ENCODE assay signal across 18 mouse cellular contexts in the genomic region with DNA sequence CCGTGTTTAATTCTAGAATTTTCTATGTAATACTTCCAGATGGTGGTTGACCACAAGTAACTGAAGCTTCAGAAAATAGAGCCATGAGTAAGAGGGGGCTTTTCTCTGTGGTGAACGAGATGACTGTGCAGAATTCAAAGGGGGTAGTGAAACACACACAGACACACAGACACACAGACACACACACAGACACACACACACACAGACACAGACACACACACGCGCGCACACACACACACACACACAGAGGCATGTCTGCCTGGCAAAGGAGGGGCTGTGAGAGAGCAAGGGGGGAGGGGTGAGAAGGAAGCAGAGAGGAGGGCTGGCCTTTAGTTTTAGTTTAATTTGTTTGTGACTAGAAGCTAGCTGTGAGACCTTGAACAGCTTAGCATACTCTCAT. TPM values are rescaled to one million over a fixed set of nuclear protein-coding genes. Genes with fewer than 3 reads are reported as not detected.
DNase-seq lines count a peak whose midpoint lies in the region; ATAC-seq and TF ChIP-seq lines count a peak whose summit lies in the region.
"Had no signal": no experiment of that assay in that cellular context is flagged by ENCODE, and none has a peak within 500 bp of the region (broad histone marks: within the 10 kb centered on the region; RNA-seq: fewer than 3 reads in every experiment).

No protein-coding gene starts in this region.

- ATAC-seq in liver, embryonic 12.5 days: peak; percentile 33; the same call in 1 of the 2 replicates
- ATAC-seq in hindbrain, embryonic 14.5 days (ENCODE audit: low FRiP score): no peak
- ATAC-seq: activated CD4-positive, CD25-positive, alpha-beta regulatory T cell, adult 4 months had no signal

- no peaks in the 10 kb centered on the region for H3K9me3 ChIP-seq in liver, embryonic 12.5 days (replicated peaks)
- no peaks in the 10 kb centered on the region for H3K9me3 ChIP-seq in hindbrain, embryonic 14.5 days (ENCODE audit: control insufficient read depth, low read length)
- H3K9me3 ChIP-seq: hindbrain, embryonic 13.5 days had no signal

- peak overlapping the region; percentile 29 for H3K4me3 ChIP-seq in bone marrow, adult 2 months (replicated peaks; ENCODE audit: control insufficient read depth, low read depth, low read length)
- H3K4me3 ChIP-seq in liver, embryonic 12.5 days: no peak overlapping the region
- H3K4me3 ChIP-seq in hindbrain, embryonic 14.5 days (replicated peaks; ENCODE audit: low read length): no peak overlapping the region
- H3K4me3 ChIP-seq: hindbrain, embryonic 13.5 days had no signal

- peak overlapping the region; percentile 59 for H3K27ac ChIP-seq in bone marrow, adult 2 months (ENCODE audit: control insufficient read depth, insufficient read depth, low read depth, low read length, poor library complexity)
- no peak overlapping the region for H3K27ac ChIP-seq in liver, embryonic 12.5 days
- H3K27ac ChIP-seq in hindbrain, embryonic 14.5 days: no peak overlapping the region
- H3K27ac ChIP-seq: hindbrain, embryonic 13.5 days had no signal

- peak; percentile 27 for DNase-seq in thymus, postnatal 0 days (ENCODE audit: low spot score)
- DNase-seq in thymus, adult 18-20 months: no peak
- peak; percentile 51 for DNase-seq in natural killer cell, adult 2 months (ENCODE audit: low spot score in 2 of 2)
- no peak for DNase-seq in cerebellum, postnatal 25 days
- DNase-seq in hindbrain, embryonic 14.5 days (ENCODE audit: low spot score): no peak
- no peak for DNase-seq in adrenal gland, adult 2 months
- DNase-seq: cerebellum, postnatal 14 days; lung, postnatal 4 days; thymus, postnatal 36 days had no signal

- no peak overlapping the region for H3K9ac ChIP-seq in liver, embryonic 12.5 days
- H3K9ac ChIP-seq in hindbrain, embryonic 14.5 days: no peak overlapping the region
- H3K9ac ChIP-seq: hindbrain, embryonic 13.5 days had no signal

- H3K27me3 ChIP-seq in liver, embryonic 12.5 days (replicated peaks): no peaks in the 10 kb centered on the region
- no peaks in the 10 kb centered on the region for H3K27me3 ChIP-seq in hindbrain, embryonic 14.5 days (ENCODE audit: control insufficient read depth, insufficient read depth, low read length)
- H3K27me3 ChIP-seq: hindbrain, embryonic 13.5 days had no signal

- 3% methylated on average over 5 of the region's 5 CpGs for WGBS in bone marrow, adult 2 months
- 36% methylated on average over 5 of the region's 5 CpGs for WGBS in liver, embryonic 12.5 days (ENCODE audit: insufficient replicate concordance)
- WGBS in hindbrain, embryonic 14.5 days: 94% methylated on average over 5 of the region's 5 CpGs

- H3K4me2 ChIP-seq in liver, embryonic 12.5 days: 0 out of 2 replicates have a peak overlapping the region, but pooled peaks have one; percentile 6
- H3K4me2 ChIP-seq in hindbrain, embryonic 14.5 days (replicated peaks): no peak overlapping the region
- H3K4me2 ChIP-seq: heart, embryonic 11.5 days; hindbrain, embryonic 13.5 days had no signal

- peaks cover 5% of the 10 kb centered on the region for H3K4me1 ChIP-seq in bone marrow, adult 2 months (ENCODE audit: control insufficient read depth, insufficient read depth, low read length)
- H3K4me1 ChIP-seq in liver, embryonic 12.5 days: peaks cover 38% of the 10 kb centered on the region
- no peaks in the 10 kb centered on the region for H3K4me1 ChIP-seq in hindbrain, embryonic 14.5 days (replicated peaks; ENCODE audit: control insufficient read depth, insufficient read depth, low read length)
- H3K4me1 ChIP-seq: hindbrain, embryonic 13.5 days had no signal

- H3K36me3 ChIP-seq in liver, embryonic 12.5 days: no peaks in the 10 kb centered on the region
- H3K36me3 ChIP-seq in hindbrain, embryonic 14.5 days (replicated peaks; ENCODE audit: control insufficient read depth, insufficient read depth): no peaks in the 10 kb centered on the region
- H3K36me3 ChIP-seq: hindbrain, embryonic 13.5 days had no signal

- no peak for TF ChIP-seq CTCF in bone marrow, adult 2 months (IDR thresholded peaks at IDR 0.05; ENCODE audit: control insufficient read depth, insufficient read depth, low read length)

- TF ChIP-seq POLR2A in bone marrow, adult 2 months (IDR thresholded peaks at IDR 0.05; ENCODE audit: borderline replicate concordance, control insufficient read depth, low read depth, low read length): no peak

RNA-seq across cellular contexts. Expression of gene Glipr1, which starts 1.9 kb away (rescaled TPM):
- 28.3 and 30.4 TPM in 2 replicates for polyA plus RNA-seq in thymus, postnatal 0 days (2015; fragmentation: Nextera tagmentation; extraction: Ambion mirVana)
- 39.6 and 115 TPM in 2 replicates for polyA plus RNA-seq in bone marrow, adult 2 months (2011; ENCODE audit: insufficient read depth, insufficient read length, low replicate concordance, missing spikeins)
- polyA plus RNA-seq in liver, embryonic 12.5 days (2016; fragmentation: Nextera tagmentation; extraction: Ambion mirVana): 6.3 and 6.9 TPM in 2 replicates
- polyA plus RNA-seq in hindbrain, embryonic 14.5 days (2014; fragmentation: Nextera tagmentation; extraction: Ambion mirVana): 1.0 and 1.1 TPM in 2 replicates
- total RNA-seq in adrenal gland, adult 2 months (2021): 1 to 10 TPM; 2.9 to 4.6 TPM
- 0.32 and 0.67 TPM in 2 replicates for polyA plus RNA-seq in adrenal gland, adult 2 months (2012; rRNA removed)

RNA-seq across cellular contexts. Expression of gene Krr1, which starts 28.1 kb away (rescaled TPM):
- polyA plus RNA-seq in thymus, postnatal 0 days (2015; fragmentation: Nextera tagmentation; extraction: Ambion mirVana): 41.4 and 45.0 TPM in 2 replicates
- polyA plus RNA-seq in bone marrow, adult 2 months (2011; ENCODE audit: insufficient read depth, insufficient read length, low replicate concordance, missing spikeins): 11.3 and 24.0 TPM in 2 replicates
- polyA plus RNA-seq in liver, embryonic 12.5 days (2016; fragmentation: Nextera tagmentation; extraction: Ambion mirVana): 37.1 and 40.0 TPM in 2 replicates
- polyA plus RNA-seq in hindbrain, embryonic 14.5 days (2014; fragmentation: Nextera tagmentation; extraction: Ambion mirVana): 39.3 and 47.6 TPM in 2 replicates
- 10 to 100 TPM; 34.1 to 38.6 TPM for total RNA-seq in adrenal gland, adult 2 months (2021)
- polyA plus RNA-seq in adrenal gland, adult 2 months (2012; rRNA removed): 1.0 and 2.0 TPM in 2 replicates

RNA-seq across cellular contexts. Expression of gene Glipr1l1, which starts 59.4 kb away (rescaled TPM):
- not detected in 2 replicates for polyA plus RNA-seq in thymus, postnatal 0 days (2015; fragmentation: Nextera tagmentation; extraction: Ambion mirVana)
- polyA plus RNA-seq in bone marrow, adult 2 months (2011; ENCODE audit: insufficient read depth, insufficient read length, low replicate concordance, missing spikeins): not detected in 2 replicates
- polyA plus RNA-seq in liver, embryonic 12.5 days (2016; fragmentation: Nextera tagmentation; extraction: Ambion mirVana): not detected in 2 replicates
- polyA plus RNA-seq in hindbrain, embryonic 14.5 days (2014; fragmentation: Nextera tagmentation; extraction: Ambion mirVana): 0.23 TPM in 1 of 2 replicates, not detected in the other
- total RNA-seq in adrenal gland, adult 2 months (2021): not detected
- polyA plus RNA-seq in adrenal gland, adult 2 months (2012; rRNA removed): not detected in 2 replicates
- total RNA-seq: layer of hippocampus, postnatal 10 days had no signal
- polyA plus RNA-seq: activated CD4-positive, CD25-positive, alpha-beta regulatory T cell, adult 4 months; heart, embryonic 11.5 days; kidney, embryonic 16.5 days; limb, embryonic 14.5 days; small intestine, adult 2 months had no signal

Comparison
In these comparisons a context has a peak if more than half of its experiments do, and no peak if none do; other contexts are left out.
1. DNase-seq: peak in thymus, postnatal 0 days (single experiment) and natural killer cell, adult 2 months (2 of 2); none in thymus, adult 18-20 months (0 of 2), cerebellum, postnatal 25 days (0 of 2), hindbrain, embryonic 14.5 days (single experiment) and adrenal gland, adult 2 months (single experiment).